Mouse (Mus musculus) forebrain, embryonic 11.5 days (tissue): ENCODE measurements around the gene Gm14137. TPM values are rescaled to one million over a fixed set of nuclear protein-coding genes. Genes with fewer than 3 reads are reported as not detected.

Experiments used
- polyA plus RNA-seq: library from polyadenylated mRNA; unstranded; fragments of >200 nt; fragmentation: Nextera tagmentation; extraction: Ambion mirVana; gene quantifications from 2 replicates; pipeline ENCODE4 v1.2.1, GENCODE M21; 2014

The Gm14137 gene
- polyA plus RNA-seq, 1 experiment from 2014 or later, result 0.29 TPM

Other genes starting within 250 kb of the Gm14137 start
- gene Chst14, start 248.0 kb upstream of the Gm14137 start, polyA plus RNA-seq, result 15.7 and 20.4 TPM in 2 replicates
- 22.1 and 24.0 TPM in 2 replicates for gene Ccdc32, start 145.1 kb upstream of the Gm14137 start, polyA plus RNA-seq
- gene Rpusd2, start 139.7 kb upstream of the Gm14137 start, polyA plus RNA-seq, result 8.3 and 8.9 TPM in 2 replicates
- 61.0 and 69.4 TPM in 2 replicates for gene Knl1, start 127.4 kb upstream of the Gm14137 start, polyA plus RNA-seq
- 84.2 and 91.2 TPM in 2 replicates for gene Rad51, start 61.7 kb upstream of the Gm14137 start, polyA plus RNA-seq
- gene Rmdn3, start 17.5 kb upstream of the Gm14137 start, polyA plus RNA-seq, result 52.2 and 53.6 TPM in 2 replicates
- 2.7 and 4.1 TPM in 2 replicates for gene Gchfr, start 6.7 kb upstream of the Gm14137 start, polyA plus RNA-seq
- gene Zfyve19, start 34.1 kb downstream of the Gm14137 start, polyA plus RNA-seq, result 41.7 and 53.2 TPM in 2 replicates
- gene Dnajc17, start 34.3 kb downstream of the Gm14137 start, polyA plus RNA-seq, result 26.6 and 27.1 TPM in 2 replicates
- gene Ppp1r14d, start 55.4 kb downstream of the Gm14137 start, polyA plus RNA-seq, result not detected in 2 replicates
- 2.2 and 2.8 TPM in 2 replicates for gene Spint1, start 62.9 kb downstream of the Gm14137 start, polyA plus RNA-seq
- gene Rhov, start 96.8 kb downstream of the Gm14137 start, polyA plus RNA-seq, result 0.83 and 0.90 TPM in 2 replicates
- gene Vps18, start 114.2 kb downstream of the Gm14137 start, polyA plus RNA-seq, result 18.5 and 20.5 TPM in 2 replicates
- 2.8 and 3.7 TPM in 2 replicates for gene Dll4, start 151.3 kb downstream of the Gm14137 start, polyA plus RNA-seq
- 0.90 and 2.0 TPM in 2 replicates for gene Chac1, start 176.7 kb downstream of the Gm14137 start, polyA plus RNA-seq